Mouse (Mus musculus) layer of hippocampus, postnatal 25 days (tissue): ENCODE results near the gene 9530068E07Rik. TPM values are rescaled to one million over a fixed set of nuclear protein-coding genes. Genes with fewer than 3 reads are reported as not detected.
"Not testable (repeated sequence)": the region's sequence is repeated elsewhere in the genome, so short reads cannot be mapped to it uniquely, and the experiment has no call there.

Source experiments
- DNase-seq, 2 experiments: peaks; one replicate each; pipeline ENCODE4 v3.0.0; 2022; ENCODE audit warnings: mixed read lengths in 2 of 2, low spot score in 1 of 2; ENCODE audit errors: extremely low spot score in 1 of 2
- total RNA-seq, 2 experiments: library from RNA; stranded (reverse); gene quantifications; 2 replicates each; pipeline ENCODE4 v1.2.3; 2021

Gene 9530068E07Rik
- total RNA-seq, 2 experiments from 2014 or later, result 71.3 to 78.1 TPM

- no peak for DNase-seq
Measured at GRCm38 (mm10) chr11:52370538-52370937, 25.7 kb upstream of the 9530068E07Rik start.

GRCm38 (mm10) chr11:52373841-52374240 is 22.4 kb upstream of the 9530068E07Rik start:
- no peak for DNase-seq

DNA sequence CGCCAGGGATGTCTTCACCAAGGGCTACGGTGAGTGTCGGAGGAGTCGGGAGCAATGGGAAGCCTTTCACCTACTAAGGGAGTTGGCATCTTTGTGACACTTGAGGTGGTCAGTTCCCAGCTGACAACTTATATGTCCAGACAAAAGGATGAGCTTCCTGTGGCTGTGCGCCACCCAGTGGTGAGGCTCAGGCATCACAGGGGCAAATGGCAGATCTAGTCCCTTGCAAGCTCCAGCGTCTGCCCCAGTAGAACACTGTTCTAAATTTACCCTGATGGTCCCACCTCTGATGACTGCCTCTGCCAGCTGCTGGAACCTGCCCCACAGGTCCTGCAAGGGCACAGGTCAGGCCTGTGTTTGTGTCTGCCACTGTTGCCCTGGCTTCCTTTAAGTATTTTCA is 21.9 kb upstream of the 9530068E07Rik start:
- peak in 1 of 2 experiments; percentile 48 for DNase-seq

DNA sequence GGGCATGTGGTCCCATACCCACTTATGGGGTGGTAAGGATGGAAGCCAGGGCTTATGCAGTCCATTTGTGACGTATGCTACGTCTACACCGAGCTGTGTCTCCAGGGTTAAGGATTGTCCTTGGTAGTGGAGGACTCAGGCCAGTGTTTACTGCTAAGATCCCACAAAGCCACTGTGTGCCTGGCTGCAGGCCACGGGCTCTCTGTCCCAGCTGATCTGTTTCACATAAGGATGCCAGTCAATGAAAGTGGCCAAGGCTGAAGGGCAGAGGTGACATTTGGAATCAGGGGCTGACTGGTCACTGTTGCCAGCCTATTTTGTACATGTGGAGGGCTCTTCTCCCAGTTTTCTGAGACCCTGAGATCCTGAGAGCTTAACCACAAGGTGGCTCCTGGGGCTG is 18.6 kb upstream of the 9530068E07Rik start:
- DNase-seq, result no peak

GRCm38 (mm10) chr11:52379241-52379640 is 17.0 kb upstream of the 9530068E07Rik start:
- DNase-seq, result no peak

- no peak for DNase-seq
Measured at GRCm38 (mm10) chr11:52383741-52384140, 12.5 kb upstream of the 9530068E07Rik start.

DNA sequence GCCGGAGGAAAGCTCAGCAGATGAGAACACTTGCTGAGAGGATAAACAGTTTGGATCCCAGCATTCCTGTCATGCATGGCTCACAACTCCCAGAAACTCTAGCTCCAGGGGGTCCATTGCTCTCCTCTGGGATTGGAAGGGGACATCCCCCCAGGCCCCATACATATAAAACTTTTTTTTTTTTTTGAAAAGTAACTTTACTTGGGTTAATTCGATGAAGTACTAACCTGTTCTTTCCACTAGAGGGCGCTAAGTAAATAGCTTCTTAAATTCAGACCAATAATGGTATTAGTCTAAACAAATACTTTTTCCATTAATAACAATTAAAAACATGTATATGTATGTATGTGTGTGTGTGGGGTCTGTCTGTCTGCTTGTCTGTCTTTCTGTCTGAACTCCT is 11.6 kb upstream of the 9530068E07Rik start:
- no peak for DNase-seq

GRCm38 (mm10) chr11:52386892-52387291 is 9.3 kb upstream of the 9530068E07Rik start:
- DNase-seq, result no peak

- no peak for DNase-seq
Measured at GRCm38 (mm10) chr11:52388150-52388549, 8.1 kb upstream of the 9530068E07Rik start.

DNA sequence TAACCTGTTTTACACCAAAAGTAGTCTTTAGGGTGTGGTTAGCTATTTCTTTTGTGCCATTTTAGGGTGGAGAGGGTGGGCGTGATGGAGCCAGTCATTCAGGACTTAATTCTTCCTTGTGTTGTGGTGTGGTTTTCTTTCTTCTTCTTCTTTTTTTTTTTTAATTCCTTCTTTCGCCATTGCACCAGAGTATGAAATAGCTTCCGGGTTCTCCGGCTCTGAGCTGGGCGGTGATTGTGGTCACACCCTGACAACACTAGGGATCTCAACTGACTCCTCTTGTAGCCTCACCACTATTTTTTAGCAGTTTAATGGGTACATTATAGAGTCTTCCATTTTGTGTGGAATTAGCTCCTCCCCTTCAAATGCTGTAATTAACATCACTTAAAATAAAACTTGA is 7.2 kb upstream of the 9530068E07Rik start:
- DNase-seq, result not testable (repeated sequence)

GRCm38 (mm10) chr11:52389933-52390332 is 6.3 kb upstream of the 9530068E07Rik start:
- no peak for DNase-seq

- no peak for DNase-seq
Measured at GRCm38 (mm10) chr11:52394494-52394893, 1.7 kb upstream of the 9530068E07Rik start.

GRCm38 (mm10) chr11:52395343-52395742 is 885 bp upstream of the 9530068E07Rik start:
- DNase-seq, result no peak

DNA sequence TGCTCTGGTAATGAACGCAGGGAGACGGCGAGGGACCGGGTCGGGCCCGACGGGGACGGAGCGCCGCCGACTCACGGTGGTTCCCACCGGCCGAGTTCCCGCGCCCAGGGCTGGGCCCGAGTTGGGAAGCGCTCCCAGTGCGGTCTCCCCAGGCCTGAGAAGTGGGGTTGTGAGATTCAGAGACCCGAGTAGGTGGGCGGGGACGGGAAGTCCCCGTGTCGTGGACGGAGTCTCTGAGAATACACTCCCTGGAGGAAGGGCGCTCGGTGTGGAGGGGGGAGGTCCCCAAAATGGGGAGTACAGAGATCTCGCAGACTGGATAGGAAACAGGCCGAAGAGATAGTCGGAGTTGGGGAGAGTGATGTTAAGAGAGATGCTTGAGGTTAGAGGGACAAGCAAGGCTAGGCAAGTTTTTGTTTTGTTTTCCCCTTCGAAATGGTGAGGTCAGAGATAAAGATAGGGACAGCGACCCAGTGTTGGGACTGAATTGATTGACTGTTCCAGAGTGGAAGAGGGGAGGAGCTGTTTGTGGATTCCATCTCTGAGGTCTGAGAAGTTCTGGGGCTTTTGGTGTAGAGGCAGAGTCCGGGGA is 465 bp downstream of the 9530068E07Rik start:
- DNase-seq, result no peak

GRCm38 (mm10) chr11:52397385-52397987 is 1.3 kb downstream of the 9530068E07Rik start:
- no peak for DNase-seq

- no peak for DNase-seq
Measured at GRCm38 (mm10) chr11:52401476-52401875, 5.2 kb downstream of the 9530068E07Rik start.

- DNase-seq, result no peak
Measured at GRCm38 (mm10) chr11:52402566-52402965, 6.3 kb downstream of the 9530068E07Rik start.

DNA sequence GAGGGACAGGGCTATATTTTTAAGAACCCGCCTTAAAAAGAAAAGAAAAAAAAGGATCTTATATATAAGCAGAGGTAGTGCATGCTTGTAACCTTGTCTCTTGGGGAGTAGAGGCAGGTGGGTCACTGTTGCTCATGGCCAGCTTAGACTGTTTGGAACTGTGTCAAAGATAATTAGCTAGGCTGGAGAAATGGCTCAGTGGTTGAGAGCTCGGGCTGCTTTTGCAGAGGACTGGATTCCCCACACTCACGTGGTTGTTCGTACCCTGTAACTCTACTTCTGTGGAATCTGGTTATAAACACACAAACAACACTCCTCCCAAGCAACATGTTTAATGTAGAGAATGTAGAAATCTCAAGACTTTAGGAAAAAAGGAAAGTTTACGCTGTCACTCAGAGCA is 8.0 kb downstream of the 9530068E07Rik start:
- DNase-seq, result no peak

DNA sequence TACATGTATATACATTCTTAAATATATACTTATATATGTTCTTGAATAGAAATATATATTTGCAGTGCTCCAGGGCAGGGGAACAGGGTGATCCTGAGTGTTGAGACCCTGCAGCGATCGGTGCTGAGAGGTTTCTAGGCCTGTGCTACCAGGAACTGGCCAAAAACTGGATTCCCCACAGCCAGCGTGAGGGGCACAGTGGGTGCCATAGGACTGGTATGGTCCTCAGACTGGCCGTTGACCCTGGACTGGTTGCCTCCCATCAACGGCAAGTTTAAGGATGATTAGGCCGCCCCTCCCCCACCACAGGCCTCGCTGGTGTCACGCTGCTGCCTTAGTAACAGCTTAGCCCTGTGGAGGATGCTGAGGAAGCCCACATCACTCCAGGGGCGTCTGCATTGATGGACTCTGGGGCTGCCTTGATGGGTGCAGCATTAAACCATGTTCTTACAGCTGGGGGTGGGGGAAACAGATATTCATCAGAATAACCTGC is 9.0 kb downstream of the 9530068E07Rik start:
- no peak for DNase-seq

- DNase-seq, result no peak
Measured at GRCm38 (mm10) chr11:52409316-52409715, 13.1 kb downstream of the 9530068E07Rik start.

DNA sequence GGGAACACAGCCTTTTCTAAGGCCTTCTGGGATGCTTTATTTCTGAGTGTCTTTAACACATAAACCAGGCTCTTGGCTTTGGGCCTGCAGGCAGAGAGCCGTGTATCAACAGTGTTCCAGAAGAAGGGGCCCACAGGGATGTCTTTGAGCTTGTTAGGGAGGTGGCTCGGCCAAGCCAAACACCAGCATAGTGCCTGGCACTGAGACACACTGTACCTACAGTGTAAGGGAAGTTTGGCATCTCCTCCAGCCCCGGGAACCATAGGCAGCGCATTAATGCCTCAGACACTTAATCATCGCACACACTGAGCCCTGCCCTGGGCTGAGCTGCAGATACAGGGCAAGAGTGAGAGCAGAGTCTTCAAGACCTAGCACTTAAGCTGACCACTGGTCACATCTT is 22.1 kb downstream of the 9530068E07Rik start:
- no peak for DNase-seq

- no peak for DNase-seq
Measured at GRCm38 (mm10) chr11:52419246-52419645, 23.0 kb downstream of the 9530068E07Rik start.
